Mouse (Mus musculus) kidney, adult 2 months (tissue): ENCODE measurements at regions not wholly inside any gene's neighbourhood (a gene's known extent, or its start where the extent isn't known, plus 50 kb on each side); places are given as distances from the start of the nearest gene placed in this dataset.
"Not testable (repeated sequence)": the region's sequence is repeated elsewhere in the genome, so short reads cannot be mapped to it uniquely, and the experiment has no call there.

Experiments
- DNase-seq: peaks from one replicate; pipeline ENCODE4 v3.0.0; 2021
- H3K27ac ChIP-seq: fragments of 200-500 bp; 2 replicates; pipeline ENCODE4 v1.5.1; 2012; ENCODE audit warnings: low read depth, low read length, control low read depth, inconsistent platforms; ENCODE audit not compliant: insufficient read depth
- H3K27me3 ChIP-seq: fragments of 200-500 bp; replicated peaks from 2 replicates; pipeline ENCODE4 v1.6.1; 2012; ENCODE audit warnings: mild to moderate bottlenecking, moderate library complexity, low read length, inconsistent platforms; ENCODE audit not compliant: control insufficient read depth, insufficient read depth
- H3K36me3 ChIP-seq: fragments of 200-500 bp; 2 replicates; pipeline ENCODE4 v1.6.1; 2012; ENCODE audit warnings: mild to moderate bottlenecking, moderate library complexity, low read length, inconsistent platforms; ENCODE audit not compliant: control insufficient read depth, insufficient read depth
- H3K4me1 ChIP-seq: fragments of 200-500 bp; 2 replicates; pipeline ENCODE4 v1.6.1; 2011; ENCODE audit warnings: low read length; ENCODE audit not compliant: control insufficient read depth, insufficient read depth
- H3K4me3 ChIP-seq: fragments of 200-500 bp; 2 replicates; pipeline ENCODE4 v1.5.1; 2011; ENCODE audit warnings: mild to moderate bottlenecking, low read depth, low read length, control low read depth; ENCODE audit not compliant: insufficient read depth
- CTCF ChIP-seq: fragments of 200-500 bp; conservative IDR thresholded peaks from 2 replicates; pipeline ENCODE4 v1.5.1; 2011; ENCODE audit warnings: low read depth, mild to moderate bottlenecking, control low read depth, low read length, moderate library complexity, mixed read lengths; ENCODE audit not compliant: insufficient read depth, insufficient read length
- POLR2A ChIP-seq: fragments of 200-500 bp; IDR thresholded peaks from one replicate; pipeline ENCODE4 v1.6.1; 2011; ENCODE audit warnings: low read depth, low read length, control low read depth
- WGBS: fragments of 180-500 bp; shearing (Covaris S2); methylation state at CpG from one replicate; pipeline ENCODE4 v1.1.7; 2018; 5-methylcytosine and 5-hydroxymethylcytosine counted together

DNA sequence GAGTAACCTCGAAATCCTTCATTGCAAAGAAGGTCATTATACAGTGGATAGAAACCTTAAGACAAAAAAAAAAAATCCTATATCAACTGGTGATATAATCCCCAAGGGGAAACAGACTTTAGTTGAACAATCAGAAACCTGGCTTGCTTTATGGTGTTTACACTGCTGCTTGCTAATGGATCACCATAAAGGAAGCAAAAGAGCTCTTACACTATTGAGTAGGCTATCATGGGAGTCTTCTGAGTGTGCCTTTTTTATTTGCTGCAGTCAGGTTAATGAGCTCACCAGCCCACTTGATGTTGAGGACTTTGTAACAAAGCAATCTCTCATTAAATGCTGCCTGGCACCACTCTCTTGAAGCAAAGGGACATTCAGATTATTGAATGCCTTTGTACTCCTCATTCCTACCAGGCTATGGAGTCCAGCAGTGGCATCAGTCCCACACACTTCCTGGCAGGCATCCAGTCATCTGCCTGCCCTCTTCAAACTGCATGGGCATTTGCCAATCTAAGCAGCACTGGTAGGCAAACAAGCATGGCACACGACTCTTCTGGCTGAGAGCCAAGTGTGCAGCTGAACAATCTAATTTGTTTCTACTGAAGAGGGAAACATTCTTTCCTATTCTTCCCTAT is 331.7 kb upstream of the Cypt12 start:
- no peak overlapping the region for H3K4me3 ChIP-seq
- WGBS = 43% methylated on average over 2 of the region's 2 CpGs
- no peaks in the 10 kb centered on the region for H3K36me3 ChIP-seq
- TF ChIP-seq POLR2A (no peak), CTCF (no peak)
- no peaks in the 10 kb centered on the region for H3K4me1 ChIP-seq
- H3K27ac ChIP-seq = no peak overlapping the region
- no peaks in the 10 kb centered on the region for H3K27me3 ChIP-seq
- peak; percentile 66 for DNase-seq

DNA sequence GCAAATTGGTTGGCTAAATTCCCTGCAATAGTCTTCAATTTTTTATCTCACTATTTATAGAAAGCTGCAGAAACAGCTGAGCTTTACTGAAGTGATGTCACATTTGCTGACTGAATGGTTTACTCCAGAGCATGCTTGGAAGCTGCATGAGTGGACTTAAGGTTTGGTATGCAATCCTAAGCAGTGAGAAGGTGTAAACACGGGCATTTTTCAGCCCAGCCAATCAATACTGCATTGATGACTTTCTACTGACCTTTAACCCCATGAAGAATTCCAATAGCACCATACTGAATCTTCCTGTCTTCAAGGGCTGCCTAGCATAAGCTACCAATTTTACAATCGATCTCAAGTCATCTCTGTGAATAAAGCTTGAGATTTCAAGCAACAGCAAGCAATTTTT is 328.7 kb upstream of the Cypt12 start:
- Histone ChIP-seq H3K27me3 (no peaks in the 10 kb centered on the region), H3K27ac (no peak overlapping the region), H3K36me3 (no peaks in the 10 kb centered on the region), H3K4me3 (no peak overlapping the region), H3K4me1 (no peaks in the 10 kb centered on the region)
- WGBS = 45% methylated on average over 2 of the region's 2 CpGs
- DNase-seq = no peak
- TF ChIP-seq POLR2A (no peak), CTCF (no peak)

DNA sequence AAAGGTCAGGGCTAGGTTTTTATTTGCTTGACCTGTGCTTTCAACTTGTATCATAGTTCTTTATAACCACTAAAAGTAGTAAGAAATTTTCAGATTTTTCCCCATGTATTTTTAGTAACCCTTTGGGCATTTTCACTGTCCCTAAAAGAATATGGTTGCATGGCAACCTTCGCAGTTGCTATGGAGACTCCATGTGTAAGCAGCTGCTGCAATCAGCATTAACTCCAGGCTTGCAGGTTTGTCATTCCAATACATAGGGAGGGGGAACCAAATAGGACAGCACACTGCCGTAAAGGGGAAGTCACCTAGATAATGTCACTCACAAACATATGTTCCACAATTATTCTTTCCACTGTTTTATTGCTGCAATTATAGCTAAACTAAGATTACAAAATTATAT is 328.3 kb upstream of the Cypt12 start:
- no peak for DNase-seq
- no peak overlapping the region for H3K27ac ChIP-seq
- 51% methylated on average over 2 of the region's 2 CpGs for WGBS
- H3K36me3 ChIP-seq = no peaks in the 10 kb centered on the region
- no peaks in the 10 kb centered on the region for H3K4me1 ChIP-seq
- H3K27me3 ChIP-seq = no peaks in the 10 kb centered on the region
- TF ChIP-seq POLR2A = no peak
- no peak for TF ChIP-seq CTCF
- H3K4me3 ChIP-seq = no peak overlapping the region

DNA sequence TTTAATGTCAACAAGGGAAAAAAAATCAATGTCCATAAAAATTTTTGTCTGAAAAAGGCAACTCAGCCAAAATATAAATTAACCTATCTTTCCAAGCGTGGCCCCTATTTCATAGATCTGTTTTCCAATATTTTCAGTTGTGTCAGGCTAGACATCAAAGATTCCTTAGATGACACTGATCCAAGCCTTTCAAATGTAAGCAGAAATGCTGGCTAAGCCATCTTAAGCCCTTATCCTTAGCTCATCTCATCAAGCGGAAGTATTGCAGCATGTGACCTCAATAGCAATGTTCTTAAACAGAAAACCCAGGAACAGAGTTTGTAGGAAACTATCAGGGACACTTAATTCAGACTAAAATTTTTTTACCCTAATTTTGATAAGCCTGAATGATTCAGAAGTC is 327.8 kb upstream of the Cypt12 start:
- 77% methylated on average over 2 of the region's 2 CpGs for WGBS
- TF ChIP-seq POLR2A (no peak), CTCF (no peak)
- Histone ChIP-seq H3K4me1 (no peaks in the 10 kb centered on the region), H3K36me3 (no peaks in the 10 kb centered on the region), H3K4me3 (no peak overlapping the region), H3K27me3 (no peaks in the 10 kb centered on the region), H3K27ac (no peak overlapping the region)
- DNase-seq = no peak

DNA sequence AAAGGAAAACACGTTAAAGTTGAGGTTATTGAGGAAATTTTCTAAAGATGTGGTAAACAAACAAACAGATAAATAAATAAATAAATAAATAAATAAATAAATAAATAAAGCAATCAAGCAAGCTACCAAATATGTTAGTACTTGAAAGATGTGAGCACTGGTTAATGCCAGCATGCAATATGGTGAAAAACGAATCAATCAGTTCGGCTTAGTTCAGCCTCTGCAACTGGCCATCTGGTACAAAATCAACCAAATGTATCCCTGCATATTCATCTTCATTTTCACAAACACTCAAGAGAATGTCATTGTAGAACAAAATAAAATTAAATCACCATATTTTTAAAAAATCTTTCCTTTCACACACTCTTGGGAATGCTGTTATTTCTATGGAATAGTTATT is 315.7 kb upstream of the Cypt12 start:
- Histone ChIP-seq H3K27ac (no peak overlapping the region), H3K36me3 (no peaks in the 10 kb centered on the region), H3K27me3 (no peaks in the 10 kb centered on the region), H3K4me1 (no peaks in the 10 kb centered on the region), H3K4me3 (no peak overlapping the region)
- TF ChIP-seq CTCF (no peak), POLR2A (no peak)
- no peak for DNase-seq
- 90% methylated on average over 3 of the region's 3 CpGs for WGBS

DNA sequence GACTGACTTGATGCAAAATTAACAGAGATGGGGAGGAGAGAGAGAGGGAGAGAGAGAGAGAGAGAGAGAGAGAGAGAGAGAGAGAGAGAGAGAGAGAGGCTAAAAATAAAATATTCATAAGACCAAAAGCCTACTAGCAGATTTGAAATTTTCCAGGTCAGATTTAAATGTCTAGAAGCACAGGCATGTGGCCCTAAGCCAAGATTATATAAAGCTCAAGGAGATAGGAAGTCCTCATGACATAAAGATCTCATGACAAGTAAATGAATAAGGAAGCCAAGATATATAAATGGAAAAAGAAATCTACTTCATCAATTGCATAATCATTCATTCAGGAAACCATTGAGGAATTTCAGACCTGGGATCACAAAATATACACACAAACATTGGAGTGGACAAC is 311.9 kb upstream of the Cypt12 start:
- DNase-seq = no peak
- Histone ChIP-seq H3K27me3 (no peaks in the 10 kb centered on the region), H3K4me3 (no peak overlapping the region), H3K4me1 (no peaks in the 10 kb centered on the region), H3K36me3 (no peaks in the 10 kb centered on the region), H3K27ac (no peak overlapping the region)
- TF ChIP-seq CTCF = no peak
- no peak for TF ChIP-seq POLR2A

DNA sequence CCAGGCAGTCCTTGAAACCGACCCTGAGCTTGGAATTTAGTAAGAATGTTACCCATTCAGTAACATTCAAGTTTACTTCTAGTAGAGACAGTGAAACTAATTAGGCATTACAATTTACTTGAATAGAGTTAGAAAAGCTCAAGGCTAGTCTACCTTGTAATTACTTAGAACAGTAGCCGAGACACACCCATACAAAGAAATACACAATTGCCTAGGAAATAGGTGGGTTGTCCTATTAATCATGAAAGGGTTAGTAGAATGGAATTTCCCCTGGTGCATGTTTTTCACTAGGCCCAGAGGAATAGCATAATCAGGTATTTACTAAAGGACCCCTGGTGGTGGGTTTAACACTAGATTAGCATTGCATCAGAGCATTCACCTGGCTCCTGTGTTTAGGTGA is 288.2 kb upstream of the Cypt12 start:
- not testable (repeated sequence) for H3K27ac ChIP-seq, DNase-seq, H3K4me1 ChIP-seq

DNA sequence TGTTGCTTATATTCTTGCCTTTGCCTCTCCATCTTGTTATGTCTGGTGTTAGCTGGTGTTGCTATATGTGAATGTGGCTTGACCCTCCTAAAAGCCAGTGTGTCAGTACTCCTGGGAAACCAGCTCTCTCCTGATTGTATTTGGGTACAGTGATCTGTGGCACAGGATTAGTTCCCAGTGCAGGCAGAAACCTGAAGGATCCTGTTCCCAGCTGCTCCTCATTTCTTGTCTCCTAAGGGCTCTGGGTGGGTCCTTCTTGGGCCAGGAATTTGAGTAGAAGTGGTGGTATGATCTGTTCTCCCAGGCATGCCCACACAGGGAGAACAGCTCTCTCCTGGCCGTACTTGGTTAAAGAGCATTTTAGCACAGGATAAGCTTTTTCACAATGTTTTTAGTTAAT is 286.2 kb upstream of the Cypt12 start:
- no peak overlapping the region for H3K27ac ChIP-seq
- TF ChIP-seq CTCF = no peak
- TF ChIP-seq POLR2A = no peak
- WGBS = 83% methylated on average over 1 of the region's 1 CpGs

More for the DNA sequence above, 288.2 kb upstream of the Cypt12 start:
- WGBS = 71% methylated on average over 2 of the region's 2 CpGs
- H3K36me3 ChIP-seq, H3K4me3 ChIP-seq, H3K27me3 ChIP-seq: not testable (repeated sequence)

More for the DNA sequence above, 286.2 kb upstream of the Cypt12 start:
- DNase-seq = no peak
- H3K4me3 ChIP-seq = no peak overlapping the region
- H3K4me1 ChIP-seq = no peaks in the 10 kb centered on the region
- no peaks in the 10 kb centered on the region for H3K27me3 ChIP-seq
- H3K36me3 ChIP-seq = no peaks in the 10 kb centered on the region
